Mouse (Mus musculus) midbrain, embryonic 15.5 days (tissue): ENCODE measurements around the gene Pnrc1. TPM values are rescaled to one million over a fixed set of nuclear protein-coding genes. Genes with fewer than 3 reads are reported as not detected.
A peak's percentile ranks its signal among the peaks of the same experiment; 100 is the strongest.

Source experiments
- ATAC-seq: fragments of 200-750 bp; cut with Nextera tagmentation; replicated peaks from 2 replicates; pipeline ENCODE4 v1.8.0; 2017; ENCODE audit warnings: moderate TSS enrichment
- H3K27ac ChIP-seq: fragments of 300-500 bp; sonication (generic); 2 replicates; pipeline ENCODE4 v1.5.1; 2015; ENCODE audit warnings: mild to moderate bottlenecking, inconsistent platforms
- H3K27me3 ChIP-seq: fragments of 300-500 bp; sonication (generic); replicated peaks from 2 replicates; pipeline ENCODE4 v1.6.1; 2015; ENCODE audit warnings: inconsistent platforms
- H3K36me3 ChIP-seq: fragments of 300-500 bp; sonication (generic); replicated peaks from 2 replicates; pipeline ENCODE4 v1.6.1; 2015; ENCODE audit warnings: inconsistent platforms
- H3K4me1 ChIP-seq: fragments of 300-500 bp; sonication (generic); 2 replicates; pipeline ENCODE4 v1.6.1; 2015; ENCODE audit warnings: inconsistent platforms
- H3K4me2 ChIP-seq: fragments of 300-500 bp; sonication (generic); 2 replicates; pipeline ENCODE4 v1.6.1; 2015; ENCODE audit warnings: inconsistent platforms, mild to moderate bottlenecking, moderate library complexity
- H3K4me3 ChIP-seq: fragments of 300-500 bp; sonication (generic); 2 replicates; pipeline ENCODE4 v1.5.1; 2015; ENCODE audit warnings: mild to moderate bottlenecking, inconsistent platforms
- H3K9ac ChIP-seq: fragments of 300-500 bp; sonication (generic); 2 replicates; pipeline ENCODE4 v1.6.1; 2015; ENCODE audit warnings: mild to moderate bottlenecking, inconsistent platforms
- H3K9me3 ChIP-seq: fragments of 300-500 bp; sonication (generic); 2 replicates; pipeline ENCODE4 v1.6.1; 2016; ENCODE audit warnings: inconsistent platforms
- WGBS: fragments of 180-500 bp; shearing (Covaris S2); methylation state at CpG from one replicate; pipeline ENCODE4 v1.1.7; 2015; ENCODE audit warnings: mixed read lengths; 5-methylcytosine and 5-hydroxymethylcytosine counted together
- polyA plus RNA-seq: library from polyadenylated mRNA; unstranded; fragments of >200 nt; fragmentation: Nextera tagmentation; extraction: Ambion mirVana; gene quantifications from 2 replicates; pipeline ENCODE4 v1.2.1, GENCODE M21; 2015

The Pnrc1 gene
- polyA plus RNA-seq, 1 experiment from 2014 or later = 51.5 TPM

DNA sequence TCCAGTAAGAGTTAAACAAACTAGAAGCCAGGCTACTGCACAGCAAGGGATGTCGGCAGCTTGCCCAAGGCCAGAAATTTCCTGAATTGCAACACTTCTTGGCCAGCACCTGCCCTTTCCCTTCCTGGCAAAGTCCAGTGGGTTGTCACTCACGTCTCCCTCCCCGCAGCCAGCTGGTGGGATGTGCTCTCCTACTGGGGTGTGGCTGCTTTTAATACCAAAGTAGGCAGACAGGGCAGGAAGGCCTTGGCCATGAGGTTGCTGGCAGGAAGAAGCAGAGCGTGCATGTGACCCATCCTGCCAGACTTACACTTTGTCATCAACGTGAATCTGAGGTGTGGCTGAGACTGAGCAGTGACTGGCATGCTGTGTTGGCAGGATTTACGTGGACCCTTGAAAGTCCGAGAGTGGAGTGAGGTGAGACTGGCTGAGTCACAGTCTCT is 28.6 kb downstream of the Pnrc1 start:
- WGBS = 68% methylated on average over 7 of the region's 7 CpGs
- ATAC-seq = no peak
- Histone ChIP-seq H3K27ac (no peak overlapping the region), H3K9me3 (no peaks in the 10 kb centered on the region), H3K4me3 (no peak overlapping the region), H3K4me1 (no peaks in the 10 kb centered on the region), H3K27me3 (no peaks in the 10 kb centered on the region), H3K4me2 (no peak overlapping the region), H3K9ac (no peak overlapping the region), H3K36me3 (no peaks in the 10 kb centered on the region)

DNA sequence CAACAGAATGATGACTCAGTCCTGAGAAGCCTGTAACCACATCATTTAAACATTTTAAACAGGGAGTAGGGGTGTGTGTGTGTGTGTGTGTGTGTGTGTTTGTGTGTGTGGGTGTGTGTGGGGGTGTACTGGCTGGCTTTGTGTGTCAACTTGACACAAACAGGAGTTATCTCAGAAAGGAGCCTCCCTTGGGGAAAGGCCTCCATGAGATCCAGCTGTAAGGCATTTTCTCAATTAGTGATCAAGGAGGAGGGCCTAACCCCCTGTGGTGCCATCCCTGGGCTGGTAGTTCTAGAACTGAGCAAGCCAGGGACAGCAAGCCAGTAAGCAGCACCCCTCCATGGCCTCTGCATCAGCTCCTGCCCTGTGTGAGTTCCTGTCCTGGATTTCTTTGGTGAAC is 29.7 kb downstream of the Pnrc1 start:
- H3K36me3 ChIP-seq = no peaks in the 10 kb centered on the region
- no peak for ATAC-seq
- H3K4me2 ChIP-seq = no peak overlapping the region
- H3K27me3 ChIP-seq = no peaks in the 10 kb centered on the region
- no peak overlapping the region for H3K4me3 ChIP-seq
- H3K4me1 ChIP-seq = no peaks in the 10 kb centered on the region
- no peak overlapping the region for H3K9ac ChIP-seq
- no peak overlapping the region for H3K27ac ChIP-seq
- H3K9me3 ChIP-seq = no peaks in the 10 kb centered on the region

DNA sequence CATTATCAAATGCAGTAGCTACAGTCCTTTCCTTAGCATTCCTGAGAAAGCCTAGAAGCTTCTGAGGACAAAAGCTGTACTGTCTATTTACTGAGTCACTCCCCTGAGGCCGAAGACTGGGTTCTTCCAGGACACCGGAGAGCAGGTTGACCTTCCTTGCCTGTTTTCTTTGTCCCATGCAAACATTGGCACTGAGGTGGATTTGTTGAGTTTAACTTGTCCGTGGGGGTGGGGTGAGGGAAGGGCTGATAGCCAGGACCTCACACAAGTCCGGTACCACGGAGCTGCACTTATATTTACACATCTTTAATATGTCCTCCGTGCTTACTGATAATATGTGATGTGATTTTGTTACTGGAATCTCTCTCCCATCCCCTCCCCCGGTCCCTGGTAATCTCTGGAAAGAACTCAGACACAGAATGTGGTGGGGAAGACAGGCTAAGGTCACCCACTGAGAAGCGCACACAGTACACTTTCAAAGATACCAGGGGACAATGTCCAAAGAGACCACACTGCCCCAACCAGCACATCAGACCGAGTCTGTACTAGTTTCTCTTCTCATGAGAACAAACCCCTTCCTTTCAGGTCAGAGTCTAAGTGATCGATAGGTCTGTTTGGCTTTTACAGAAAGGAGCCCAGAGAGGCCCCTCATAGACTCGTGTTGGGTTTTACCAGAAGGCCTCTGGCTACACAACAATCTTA is 32.5 kb downstream of the Pnrc1 start:
- H3K9ac ChIP-seq = no peak overlapping the region
- 83% methylated on average over 11 of the region's 11 CpGs for WGBS
- no peaks in the 10 kb centered on the region for H3K27me3 ChIP-seq
- H3K9me3 ChIP-seq = no peaks in the 10 kb centered on the region
- no peak overlapping the region for H3K27ac ChIP-seq
- H3K4me3 ChIP-seq = no peak overlapping the region
- H3K4me1 ChIP-seq = no peaks in the 10 kb centered on the region
- no peaks in the 10 kb centered on the region for H3K36me3 ChIP-seq
- ATAC-seq = no peak
- H3K4me2 ChIP-seq = no peak overlapping the region

DNA sequence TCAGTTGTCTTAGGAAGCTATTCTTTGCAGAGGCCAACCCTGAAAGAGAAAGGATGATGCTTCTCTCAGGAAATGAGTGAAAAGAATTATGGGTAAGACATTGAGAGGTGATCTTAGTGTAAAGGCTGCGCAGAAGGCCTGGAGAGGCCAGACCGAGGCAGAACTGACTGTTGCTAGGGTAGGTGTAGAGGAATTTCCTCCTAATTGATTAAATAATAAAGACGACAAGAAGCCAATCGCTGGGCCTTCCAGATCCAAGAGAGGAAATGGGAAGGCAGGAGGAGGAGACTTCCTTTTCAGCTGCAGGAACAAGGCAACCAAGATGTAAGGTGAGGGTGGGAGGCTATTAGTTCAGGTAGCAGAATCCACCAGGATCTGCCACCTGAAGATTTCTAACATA is 35.3 kb downstream of the Pnrc1 start:
- Histone ChIP-seq H3K9ac (no peak overlapping the region), H3K4me3 (no peak overlapping the region), H3K36me3 (no peaks in the 10 kb centered on the region), H3K27me3 (no peaks in the 10 kb centered on the region), H3K9me3 (no peaks in the 10 kb centered on the region), H3K27ac (no peak overlapping the region), H3K4me2 (no peak overlapping the region), H3K4me1 (no peaks in the 10 kb centered on the region)
- 53% methylated on average over 4 of the region's 4 CpGs for WGBS
- no peak for ATAC-seq

DNA sequence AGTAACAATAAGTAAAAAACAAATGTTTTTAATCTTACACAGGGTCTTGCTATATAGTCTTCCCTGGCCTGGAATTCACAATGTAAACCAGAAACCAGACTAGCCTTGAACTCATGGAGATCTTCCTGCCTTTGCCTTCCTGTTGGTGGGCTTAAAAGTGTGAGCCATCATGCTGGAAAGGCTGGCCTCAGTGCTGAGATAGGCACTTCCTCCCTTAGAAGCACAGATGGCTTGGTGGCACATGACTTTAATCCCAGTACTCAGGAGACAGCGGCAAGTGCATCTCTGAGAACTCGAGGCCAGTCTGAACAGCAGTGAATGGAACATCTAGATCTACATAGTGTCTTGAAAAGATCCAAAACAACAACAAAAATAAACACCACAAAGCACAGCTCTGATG is 39.1 kb downstream of the Pnrc1 start:
- ATAC-seq = no peak
- H3K4me2 ChIP-seq = no peak overlapping the region
- no peaks in the 10 kb centered on the region for H3K27me3 ChIP-seq

DNA sequence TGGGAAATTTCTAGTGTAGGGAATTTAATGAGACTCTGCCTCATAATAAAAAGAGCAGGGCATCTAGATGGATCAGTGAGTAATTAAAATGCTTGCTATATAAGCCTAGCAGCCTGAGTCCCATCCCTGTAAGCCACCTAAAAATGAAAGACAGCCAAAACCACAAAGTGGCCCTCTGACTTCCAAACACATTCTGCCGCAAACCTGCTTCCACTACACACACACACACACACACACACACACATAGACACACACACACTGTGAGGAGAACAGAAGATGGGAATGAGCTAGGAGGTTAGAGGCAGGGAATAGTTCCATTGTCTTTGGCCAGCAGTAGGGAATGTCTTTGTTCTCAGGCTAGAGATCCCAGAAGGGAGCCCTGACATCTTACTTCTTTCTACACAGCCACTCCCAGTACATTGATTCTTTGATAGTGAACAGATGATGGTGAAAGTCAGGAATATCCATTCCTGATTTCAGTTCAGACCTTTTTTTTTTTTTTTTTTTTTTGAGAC is 40.2 kb downstream of the Pnrc1 start:
- H3K27me3 ChIP-seq = no peaks in the 10 kb centered on the region
- no peaks in the 10 kb centered on the region for H3K9me3 ChIP-seq
- ATAC-seq = no peak
- H3K4me3 ChIP-seq = no peak overlapping the region
- H3K4me2 ChIP-seq = no peak overlapping the region
- H3K4me1 ChIP-seq = peaks cover 17% of the 10 kb centered on the region
- no peak overlapping the region for H3K9ac ChIP-seq
- 71% methylated on average over 1 of the region's 1 CpGs for WGBS
- H3K36me3 ChIP-seq = no peaks in the 10 kb centered on the region; the same call in 1 of the 2 replicates
- peak overlapping the region; percentile 100; the same call in 1 of the 2 replicates for H3K27ac ChIP-seq

More for the DNA sequence above, 39.1 kb downstream of the Pnrc1 start:
- Histone ChIP-seq H3K36me3 (no peaks in the 10 kb centered on the region; the same call in 1 of the 2 replicates), H3K4me1 (peaks cover 13% of the 10 kb centered on the region), H3K27ac (no peak overlapping the region), H3K9me3 (no peaks in the 10 kb centered on the region), H3K4me3 (no peak overlapping the region), H3K9ac (no peak overlapping the region)
- 88% methylated on average over 2 of the region's 2 CpGs for WGBS

DNA sequence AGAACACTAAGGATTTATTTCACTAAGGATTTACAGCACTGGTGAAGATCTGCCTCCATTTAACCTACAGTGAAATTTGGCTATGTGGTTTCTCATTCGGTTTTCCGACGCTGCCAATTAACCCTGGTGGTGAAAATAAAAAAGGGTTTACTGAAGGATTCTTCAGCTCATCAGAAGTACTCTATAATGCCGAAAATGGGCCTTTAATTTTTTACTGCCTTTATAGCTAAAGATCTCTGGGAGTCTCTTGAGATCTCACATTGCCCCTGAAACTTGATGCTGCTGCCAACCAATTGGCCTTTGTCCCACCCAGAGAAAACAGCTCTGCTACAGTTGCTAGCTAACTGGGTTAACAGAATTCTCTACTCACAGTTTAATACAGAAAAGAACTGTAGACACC is 41.0 kb downstream of the Pnrc1 start:
- Histone ChIP-seq H3K9me3 (no peaks in the 10 kb centered on the region), H3K4me1 (peaks cover 17% of the 10 kb centered on the region), H3K27ac (peak overlapping the region; percentile 100), H3K36me3 (peaks cover 3% of the 10 kb centered on the region; the same call in 1 of the 2 replicates), H3K4me3 (peak overlapping the region; percentile 100), H3K4me2 (peak overlapping the region; percentile 54), H3K27me3 (no peaks in the 10 kb centered on the region), H3K9ac (peak overlapping the region; percentile 44)
- 2% methylated on average over 4 of the region's 4 CpGs for WGBS
- ATAC-seq = no peak

DNA sequence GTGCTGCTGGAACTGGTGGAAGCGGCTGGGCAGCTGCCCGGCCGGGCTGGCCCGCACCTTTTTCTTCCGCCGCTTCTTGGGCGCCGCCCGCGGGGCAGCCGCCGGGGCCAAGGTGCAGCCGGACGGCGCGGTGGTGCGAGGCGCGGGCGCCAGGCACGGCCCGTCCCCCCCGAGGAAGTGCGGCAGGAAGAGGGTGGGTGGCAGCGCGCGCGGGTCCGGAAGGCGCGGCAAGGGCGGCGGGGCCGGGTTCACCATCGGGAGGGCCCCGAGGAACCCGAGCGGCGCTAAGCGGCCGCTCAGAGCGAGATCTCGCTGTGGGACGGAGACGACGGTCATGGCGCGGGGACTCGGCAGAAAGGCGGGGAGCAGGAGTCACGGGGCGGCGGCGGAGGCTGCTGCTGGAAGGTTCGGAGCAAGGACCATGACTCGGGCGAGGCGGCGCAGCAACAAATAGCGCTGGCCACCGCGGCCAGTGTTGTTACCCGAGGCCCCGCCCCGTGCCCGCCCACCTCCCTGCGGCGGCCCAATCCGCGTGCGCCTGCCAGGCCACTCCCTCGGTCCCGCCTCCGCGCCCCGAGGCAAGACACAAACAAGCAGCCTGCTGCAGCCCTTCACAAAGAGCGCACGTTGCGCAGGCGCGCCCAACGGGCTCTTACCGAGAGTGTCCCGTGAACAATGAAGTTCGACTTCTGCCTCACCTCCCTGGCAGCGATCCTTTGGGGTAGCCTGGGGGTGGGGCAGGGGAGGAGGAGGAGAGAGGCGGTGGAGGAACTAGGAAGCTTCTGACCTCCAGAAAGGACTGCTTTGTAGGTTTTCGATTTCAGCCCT is 41.7 kb downstream of the Pnrc1 start:
- peak; percentile 95 for ATAC-seq
- no peaks in the 10 kb centered on the region for H3K9me3 ChIP-seq
- under 1% methylated on average over 81 of the region's 88 CpGs for WGBS
- H3K4me2 ChIP-seq = peak overlapping the region; percentile 54
- peak overlapping the region; percentile 100 for H3K4me3 ChIP-seq
- peaks cover 17% of the 10 kb centered on the region for H3K4me1 ChIP-seq
- peaks cover 3% of the 10 kb centered on the region; the same call in 1 of the 2 replicates for H3K36me3 ChIP-seq
- peak overlapping the region; percentile 96 for H3K9ac ChIP-seq
- no peaks in the 10 kb centered on the region for H3K27me3 ChIP-seq
- peak overlapping the region; percentile 100 for H3K27ac ChIP-seq

DNA sequence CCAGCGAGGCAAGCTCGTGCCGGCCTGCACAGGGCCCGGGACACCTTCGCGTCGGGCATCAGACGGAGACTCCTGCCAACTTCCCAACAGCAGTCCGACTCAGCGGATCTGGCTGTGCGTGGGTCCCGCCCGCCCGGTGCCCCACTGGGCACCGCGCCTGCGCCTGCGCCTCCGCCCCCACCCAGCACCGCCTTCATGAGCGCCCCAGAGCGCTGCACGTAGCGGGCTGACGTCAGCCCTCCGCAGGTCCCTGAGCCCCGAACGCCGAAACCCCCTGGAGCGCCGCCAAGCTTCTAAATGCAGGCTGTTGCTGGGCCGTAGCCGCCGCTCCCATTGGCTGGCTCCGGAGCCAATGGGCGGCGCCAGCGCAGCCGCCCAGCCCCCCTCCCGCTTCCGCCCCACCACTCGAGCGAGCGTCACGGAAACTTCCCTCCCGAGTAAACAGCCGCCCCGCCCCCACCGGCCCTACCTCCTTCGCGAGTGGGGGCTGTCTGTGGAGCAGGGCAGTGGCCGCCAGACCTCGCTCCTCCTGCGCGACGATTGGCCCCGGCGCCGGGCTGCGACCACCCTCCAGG is 42.4 kb downstream of the Pnrc1 start:
- WGBS = under 1% methylated on average over 58 of the region's 60 CpGs
- Histone ChIP-seq H3K4me2 (peak overlapping the region; percentile 54), H3K27ac (peak overlapping the region; percentile 100), H3K4me1 (peaks cover 17% of the 10 kb centered on the region), H3K9me3 (no peaks in the 10 kb centered on the region), H3K4me3 (peak overlapping the region; percentile 100), H3K9ac (peak overlapping the region; percentile 96), H3K36me3 (peaks cover 8% of the 10 kb centered on the region; the same call in 1 of the 2 replicates), H3K27me3 (no peaks in the 10 kb centered on the region)
- peak; percentile 95 for ATAC-seq

DNA sequence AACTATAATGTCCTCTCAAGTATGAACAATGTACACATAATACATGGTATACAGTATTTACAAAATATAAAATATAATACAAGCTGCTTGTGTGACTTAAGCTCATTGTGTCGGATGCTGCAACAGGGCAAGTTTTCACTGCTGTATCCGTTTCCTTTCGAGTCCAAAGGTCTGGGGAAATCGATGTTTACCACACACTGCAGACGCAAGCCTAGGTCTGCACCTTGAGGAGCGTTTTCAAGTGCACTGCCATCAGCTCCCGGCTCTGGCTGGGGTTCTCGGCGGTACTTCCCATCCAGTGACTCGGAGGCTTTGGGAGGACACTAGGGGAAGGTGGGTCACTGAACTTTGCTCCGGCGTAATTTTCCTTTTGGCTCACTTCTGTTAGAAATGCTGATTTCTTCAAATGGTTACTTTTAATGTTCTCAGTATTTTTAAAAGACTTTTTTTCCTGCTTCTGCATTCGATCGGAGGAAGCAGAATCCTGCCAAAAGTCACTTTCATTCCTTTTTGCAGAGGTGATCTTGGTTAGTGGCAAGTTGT is 44.0 kb downstream of the Pnrc1 start:
- no peak for ATAC-seq
- H3K9ac ChIP-seq = no peak overlapping the region
- H3K27me3 ChIP-seq = no peaks in the 10 kb centered on the region
- H3K4me3 ChIP-seq = 0 out of 2 replicates have a peak overlapping the region, but pooled peaks have one; percentile 100
- peaks cover 11% of the 10 kb centered on the region; the same call in 1 of the 2 replicates for H3K36me3 ChIP-seq
- no peak overlapping the region for H3K27ac ChIP-seq
- WGBS = 92% methylated on average over 14 of the region's 14 CpGs
- peaks cover 17% of the 10 kb centered on the region for H3K4me1 ChIP-seq
- no peaks in the 10 kb centered on the region for H3K9me3 ChIP-seq
- H3K4me2 ChIP-seq = peak overlapping the region; percentile 54; the same call in 1 of the 2 replicates

DNA sequence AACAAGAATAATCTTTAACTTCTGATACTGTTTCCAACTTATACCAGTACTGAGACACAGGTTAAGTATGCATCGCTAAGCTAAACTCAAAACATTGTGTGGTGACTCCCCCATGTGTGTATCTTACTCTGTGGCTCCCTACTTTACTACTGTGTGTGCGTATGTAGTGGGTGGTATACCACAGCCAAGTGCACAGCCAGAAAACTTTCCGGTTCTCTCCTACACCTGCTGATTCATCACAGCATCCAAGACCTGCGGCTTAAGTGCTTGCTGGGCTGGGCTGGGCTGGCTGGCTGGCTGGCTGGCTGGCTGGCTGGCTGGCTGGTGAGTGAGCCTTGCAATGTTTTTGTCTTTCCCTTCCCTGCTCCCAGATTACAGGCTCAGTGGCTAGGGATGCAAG is 46.0 kb downstream of the Pnrc1 start:
- Histone ChIP-seq H3K9ac (no peak overlapping the region), H3K27ac (no peak overlapping the region), H3K4me1 (peaks cover 15% of the 10 kb centered on the region), H3K4me2 (no peak overlapping the region), H3K9me3 (no peaks in the 10 kb centered on the region), H3K27me3 (no peaks in the 10 kb centered on the region), H3K4me3 (no peak overlapping the region), H3K36me3 (peaks cover 11% of the 10 kb centered on the region; the same call in 1 of the 2 replicates)
- ATAC-seq = no peak
- 89% methylated on average over 4 of the region's 4 CpGs for WGBS
